Mouse (Mus musculus) erythroblast, embryonic 14.5 days (primary cell): Measurements from ENCODE around the gene Tdo2.

Experiments
- GATA1 ChIP-seq: IDR thresholded peaks from 2 replicates; pipeline ENCODE4 v1.6.1; 2012; ENCODE audit warnings: low read length, inconsistent platforms, mixed read lengths
- TAL1 ChIP-seq: IDR thresholded peaks from 3 replicates; pipeline ENCODE4 v1.6.1; 2012; ENCODE audit warnings: low read length, inconsistent platforms, mixed read lengths

DNA sequence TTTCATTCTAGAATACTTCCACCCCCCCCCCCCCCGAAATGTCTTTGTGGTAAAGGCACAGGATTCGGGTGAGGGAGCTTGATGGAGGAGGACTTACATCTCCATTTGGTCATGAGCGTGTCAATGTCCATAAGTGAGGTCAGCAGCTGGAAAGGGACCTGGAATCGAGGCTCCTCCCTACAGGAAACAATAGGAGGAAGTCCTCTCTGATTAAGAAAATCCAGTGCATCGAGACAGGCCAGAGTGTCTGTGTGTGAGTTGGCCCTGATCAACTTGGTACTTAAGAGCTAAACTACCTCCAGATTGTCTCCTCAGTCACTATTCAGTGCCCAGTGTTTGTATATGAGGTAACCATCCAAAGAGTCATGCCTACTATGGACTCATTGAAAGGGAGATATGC is 14.7 kb downstream of the Tdo2 start:
- TF ChIP-seq GATA1: no peak
- no peak for TF ChIP-seq TAL1
